Mouse (Mus musculus) kidney, postnatal 0 days (tissue): Measurements from ENCODE around the gene Lmln. TPM values are rescaled to one million over a fixed set of nuclear protein-coding genes. Genes with fewer than 3 reads are reported as not detected.
A peak's percentile ranks its signal among the peaks of the same experiment; 100 is the strongest.

Experiments
- ATAC-seq: fragments of 200-750 bp; cut with Nextera tagmentation; replicated peaks from 2 replicates; pipeline ENCODE4 v1.8.0; 2017; ENCODE audit warnings: low read depth, moderate number of reproducible peaks, moderate TSS enrichment, moderate library complexity; ENCODE audit not compliant: low FRiP score
- DNase-seq: peaks from one replicate; pipeline ENCODE4 v3.0.0-alpha.2; 2016; ENCODE audit warnings: low spot score
- H3K27ac ChIP-seq: fragments of 300-500 bp; sonication (generic); 2 replicates; pipeline ENCODE4 v1.5.1; 2014; ENCODE audit warnings: mild to moderate bottlenecking
- H3K27me3 ChIP-seq: fragments of 300-500 bp; sonication (generic); 2 replicates; pipeline ENCODE4 v1.6.1; 2014; ENCODE audit warnings: low read length, mixed read lengths; ENCODE audit not compliant: insufficient read depth
- H3K36me3 ChIP-seq: fragments of 300-500 bp; sonication (generic); 2 replicates; pipeline ENCODE4 v1.6.1; 2014; ENCODE audit warnings: low read length, mixed read lengths; ENCODE audit not compliant: insufficient read depth
- H3K4me1 ChIP-seq: fragments of 300-500 bp; sonication (generic); replicated peaks from 2 replicates; pipeline ENCODE4 v1.6.1; 2014; ENCODE audit warnings: antibody characterized with exemption, low read length, mixed read lengths; ENCODE audit not compliant: insufficient read depth
- H3K4me2 ChIP-seq: fragments of 300-500 bp; sonication (generic); 2 replicates; pipeline ENCODE4 v1.6.1; 2014; ENCODE audit warnings: mild to moderate bottlenecking, low read length, moderate library complexity, mixed read lengths
- H3K4me3 ChIP-seq: fragments of 300-500 bp; sonication (generic); replicated peaks from 2 replicates; pipeline ENCODE4 v1.5.1; 2014; ENCODE audit warnings: low read depth, low read length
- H3K9ac ChIP-seq: fragments of 300-500 bp; sonication (generic); 2 replicates; pipeline ENCODE4 v1.6.1; 2014; ENCODE audit warnings: low read depth, low read length
- H3K9me3 ChIP-seq: fragments of 300-500 bp; sonication (generic); replicated peaks from 2 replicates; pipeline ENCODE4 v1.6.1; 2016; ENCODE audit warnings: low read length, inconsistent platforms, mixed read lengths
- CTCF ChIP-seq: IDR thresholded peaks from 2 replicates; pipeline ENCODE4 v1.5.1; 2016; ENCODE audit warnings: antibody characterized with exemption, low read depth, mild to moderate bottlenecking, moderate library complexity
- WGBS: fragments of 180-500 bp; shearing (Covaris S2); extraction: QIAGEN DNeasy Blood & Tissue Kit; methylation state at CpG from one replicate; pipeline ENCODE4 v1.1.7; 2014; 5-methylcytosine and 5-hydroxymethylcytosine counted together
- polyA plus RNA-seq: library from polyadenylated mRNA; unstranded; fragments of >200 nt; fragmentation: Nextera tagmentation; extraction: Ambion mirVana; gene quantifications from 2 replicates; pipeline ENCODE4 v1.2.1, GENCODE M21; 2015

Lmln gene
- polyA plus RNA-seq, 1 experiment from 2014 or later, result 0.95 TPM

GRCm38 (mm10) chr16:33072871-33073557 lies 10.7 kb downstream of the Lmln start:
- TF ChIP-seq CTCF, result no peak
- Histone ChIP-seq H3K27me3 (no peaks in the 10 kb centered on the region), H3K4me3 (no peak overlapping the region), H3K9me3 (no peaks in the 10 kb centered on the region), H3K4me1 (no peaks in the 10 kb centered on the region), H3K36me3 (no peaks in the 10 kb centered on the region), H3K27ac (no peak overlapping the region), H3K9ac (no peak overlapping the region), H3K4me2 (no peak overlapping the region)
- ATAC-seq (peak; percentile 69), DNase-seq (no peak)
- 60% methylated on average over 6 of the region's 6 CpGs for WGBS

GRCm38 (mm10) chr16:33074967-33075366 lies 12.6 kb downstream of the Lmln start:
- DNase-seq, result no peak

DNA sequence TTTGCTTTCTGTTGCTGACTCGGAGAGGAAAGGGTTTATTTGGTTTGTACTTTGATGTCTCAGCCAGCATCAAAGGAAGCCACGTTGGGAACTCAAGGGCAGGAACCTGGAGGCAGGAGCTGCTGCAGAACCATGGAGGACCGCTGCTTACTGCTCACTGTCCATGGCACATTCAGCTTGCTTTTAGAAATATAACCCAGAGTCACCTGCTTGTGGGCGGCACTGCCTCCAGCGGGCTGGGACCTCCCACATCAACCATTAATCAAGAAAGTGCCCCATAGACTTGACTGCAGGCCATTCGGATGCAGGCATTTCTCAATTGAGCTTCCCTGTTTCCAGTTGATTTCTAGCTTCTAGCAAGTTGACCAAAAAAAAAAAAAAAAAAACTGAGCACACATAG lies 13.8 kb downstream of the Lmln start:
- WGBS, result 30% methylated on average over 6 of the region's 6 CpGs
- H3K4me2 ChIP-seq, result no peak overlapping the region

More at GRCm38 (mm10) chr16:33074967-33075366, 12.6 kb downstream of the Lmln start:
- ATAC-seq, result no peak
- H3K4me1 ChIP-seq, result no peaks in the 10 kb centered on the region
- no peaks in the 10 kb centered on the region for H3K27me3 ChIP-seq
- H3K4me3 ChIP-seq, result no peak overlapping the region
- H3K9ac ChIP-seq, result no peak overlapping the region
- no peak overlapping the region for H3K27ac ChIP-seq
- 69% methylated on average over 5 of the region's 5 CpGs for WGBS
- H3K9me3 ChIP-seq, result no peaks in the 10 kb centered on the region
- no peak overlapping the region for H3K4me2 ChIP-seq
- no peak for TF ChIP-seq CTCF
- no peaks in the 10 kb centered on the region for H3K36me3 ChIP-seq

DNA sequence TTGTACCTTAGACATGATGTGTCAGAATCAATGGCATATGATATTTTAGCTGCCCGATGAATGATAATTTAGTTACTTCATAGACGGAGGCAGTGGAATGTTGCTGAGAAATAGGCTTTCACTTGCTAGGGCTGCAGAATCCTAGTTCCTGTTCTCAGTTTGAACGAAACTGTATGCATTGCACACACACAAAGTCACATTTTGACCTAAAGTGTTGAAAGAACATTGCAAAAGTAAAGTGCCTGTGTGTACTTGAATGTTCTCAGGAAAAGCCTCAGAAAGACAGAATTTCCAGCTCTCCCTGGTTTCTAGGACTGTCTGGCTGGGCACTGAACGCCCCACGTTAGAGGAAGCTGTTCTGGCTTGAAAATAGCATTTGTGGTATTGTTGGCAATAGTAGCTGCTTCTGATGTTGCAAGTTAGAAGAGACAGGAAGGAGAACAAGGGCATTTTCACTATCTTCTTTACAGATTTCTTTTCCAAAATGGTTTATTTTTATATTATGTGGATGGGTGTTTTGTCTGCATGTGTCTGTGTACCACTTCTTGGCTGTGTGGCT lies 14.8 kb downstream of the Lmln start:
- H3K9ac ChIP-seq, result no peak overlapping the region
- H3K36me3 ChIP-seq, result no peaks in the 10 kb centered on the region
- H3K4me2 ChIP-seq, result no peak overlapping the region
- WGBS, result 92% methylated on average over 5 of the region's 5 CpGs
- H3K4me3 ChIP-seq, result no peak overlapping the region
- no peaks in the 10 kb centered on the region for H3K4me1 ChIP-seq
- H3K9me3 ChIP-seq, result no peaks in the 10 kb centered on the region
- DNase-seq (no peak), ATAC-seq (no peak)
- no peak overlapping the region for H3K27ac ChIP-seq
- no peak for TF ChIP-seq CTCF
- H3K27me3 ChIP-seq, result no peaks in the 10 kb centered on the region

More for the DNA sequence above, 13.8 kb downstream of the Lmln start:
- H3K9ac ChIP-seq, result no peak overlapping the region
- H3K9me3 ChIP-seq, result no peaks in the 10 kb centered on the region
- H3K36me3 ChIP-seq, result no peaks in the 10 kb centered on the region
- no peak overlapping the region for H3K4me3 ChIP-seq
- TF ChIP-seq CTCF, result no peak
- H3K27me3 ChIP-seq, result no peaks in the 10 kb centered on the region
- ATAC-seq (no peak; the same call in 1 of the 2 replicates), DNase-seq (peak; percentile 26)
- no peaks in the 10 kb centered on the region for H3K4me1 ChIP-seq
- no peak overlapping the region for H3K27ac ChIP-seq

GRCm38 (mm10) chr16:33080063-33080462 lies 17.7 kb downstream of the Lmln start:
- 91% methylated on average over 7 of the region's 7 CpGs for whole genome bisulfite sequencing
- Histone ChIP-seq H3K9me3 (no peaks in the 10 kb centered on the region), H3K36me3 (no peaks in the 10 kb centered on the region), H3K4me1 (no peaks in the 10 kb centered on the region), H3K9ac (no peak overlapping the region), H3K4me2 (no peak overlapping the region), H3K27me3 (no peaks in the 10 kb centered on the region), H3K27ac (no peak overlapping the region), H3K4me3 (no peak overlapping the region)
- ATAC-seq (no peak), DNase-seq (no peak)
- no peak for TF ChIP-seq CTCF

DNA sequence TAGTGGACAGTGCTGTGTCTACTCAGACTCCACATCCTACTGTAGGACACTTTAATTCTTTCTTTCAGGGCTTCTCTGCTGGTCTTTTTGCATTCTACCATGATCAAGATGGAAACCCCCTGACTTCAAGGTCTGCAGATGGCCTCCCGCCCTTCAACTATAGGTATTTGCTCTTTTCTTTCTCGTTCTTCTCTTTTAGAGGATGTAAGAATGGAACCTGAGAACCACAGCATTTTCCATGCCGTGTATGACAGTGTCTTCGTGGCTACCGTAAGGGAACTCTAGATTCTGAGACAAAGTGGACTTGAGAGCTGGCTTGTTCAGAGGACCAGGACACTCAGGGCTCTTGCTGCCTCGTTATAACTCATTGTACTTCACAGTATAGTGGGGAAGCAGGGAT lies 20.6 kb downstream of the Lmln start:
- H3K9me3 ChIP-seq, result no peaks in the 10 kb centered on the region
- no peaks in the 10 kb centered on the region for H3K36me3 ChIP-seq
- no peaks in the 10 kb centered on the region for H3K27me3 ChIP-seq
- no peak overlapping the region for H3K4me2 ChIP-seq
- 89% methylated on average over 6 of the region's 6 CpGs for WGBS
- no peak overlapping the region for H3K27ac ChIP-seq
- no peak overlapping the region for H3K9ac ChIP-seq
- no peaks in the 10 kb centered on the region for H3K4me1 ChIP-seq
- no peak for ATAC-seq
- no peak for DNase-seq
- TF ChIP-seq CTCF, result no peak
- H3K4me3 ChIP-seq, result no peak overlapping the region

- no peak for TF ChIP-seq CTCF
- Histone ChIP-seq H3K9ac (no peak overlapping the region), H3K4me2 (no peak overlapping the region), H3K4me3 (no peak overlapping the region), H3K27ac (no peak overlapping the region), H3K9me3 (no peaks in the 10 kb centered on the region), H3K36me3 (no peaks in the 10 kb centered on the region), H3K27me3 (no peaks in the 10 kb centered on the region), H3K4me1 (no peaks in the 10 kb centered on the region)
- no peak for ATAC-seq
- WGBS, result 82% methylated on average over 2 of the region's 2 CpGs
- no peak for DNase-seq
Measured at GRCm38 (mm10) chr16:33083996-33084395, 21.7 kb downstream of the Lmln start.
